Mouse (Mus musculus): Measurements from ENCODE around the gene Fryl.

Gene Fryl

DNA sequence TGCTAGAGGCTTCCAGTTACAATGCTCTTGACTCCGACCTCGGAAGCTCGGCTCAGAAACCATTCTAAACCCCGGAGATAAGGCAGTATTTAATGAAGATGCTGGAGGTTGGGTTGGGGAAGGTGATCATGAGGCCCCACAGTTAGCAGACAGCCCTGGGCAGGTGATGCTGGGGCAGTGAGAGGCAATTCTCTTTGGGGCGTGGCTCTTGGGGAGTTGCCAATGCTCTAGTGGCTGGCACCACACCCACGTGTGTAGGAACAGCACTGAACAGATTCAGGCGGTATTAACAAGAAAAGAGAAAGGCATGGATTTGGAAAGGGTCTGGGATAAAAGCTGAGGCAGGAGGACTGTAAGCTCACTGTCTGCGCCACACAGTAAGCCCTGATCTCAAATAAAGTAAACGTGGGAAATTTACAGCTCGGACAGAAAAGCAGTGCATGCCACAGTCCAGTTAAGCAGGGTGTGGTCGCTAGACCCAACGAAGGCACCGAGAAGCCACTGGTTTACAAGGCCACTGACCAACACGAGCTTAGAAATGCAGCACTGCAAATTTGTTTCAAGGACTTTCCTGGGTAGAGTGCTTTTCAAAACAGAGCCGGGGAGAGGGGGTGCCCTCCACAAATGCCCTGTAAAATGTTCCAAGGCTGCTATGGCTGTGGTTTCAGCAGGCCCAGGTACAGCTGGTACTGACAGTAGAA lies 100.0 kb downstream of the Fryl start:
- DNase-seq = no peak

DNA sequence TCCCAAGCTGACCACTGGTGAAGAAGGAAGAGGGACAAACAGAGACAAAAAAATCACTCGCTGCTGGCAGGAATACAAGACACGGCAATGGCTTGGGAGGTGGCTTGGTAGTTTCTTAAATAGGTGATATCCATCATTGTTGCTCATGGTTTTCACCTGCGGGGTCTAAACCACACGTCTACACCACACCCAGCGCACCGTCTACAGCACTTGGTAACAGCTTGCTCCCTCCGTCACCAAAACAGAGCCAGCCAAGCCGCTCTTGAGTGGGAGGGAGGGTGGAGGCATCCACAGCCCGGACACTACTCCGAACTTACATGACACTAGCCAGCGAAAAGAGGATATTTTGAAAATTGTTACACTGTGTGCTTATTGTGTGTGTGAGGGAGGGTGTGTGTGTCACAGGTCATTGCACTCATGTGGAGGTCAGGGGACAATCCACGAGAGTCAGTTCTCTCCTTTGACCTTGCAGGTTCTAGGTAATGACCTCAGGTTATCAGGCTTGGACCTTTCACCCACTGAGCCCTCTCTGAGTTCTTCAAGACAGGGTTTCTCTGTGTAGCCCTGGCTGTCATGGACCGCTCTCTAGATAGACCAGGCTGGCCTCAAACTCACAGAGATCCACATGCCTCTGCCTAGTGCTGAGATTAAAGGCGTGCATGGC lies 102.5 kb downstream of the Fryl start:
- DNase-seq = no peak

DNA sequence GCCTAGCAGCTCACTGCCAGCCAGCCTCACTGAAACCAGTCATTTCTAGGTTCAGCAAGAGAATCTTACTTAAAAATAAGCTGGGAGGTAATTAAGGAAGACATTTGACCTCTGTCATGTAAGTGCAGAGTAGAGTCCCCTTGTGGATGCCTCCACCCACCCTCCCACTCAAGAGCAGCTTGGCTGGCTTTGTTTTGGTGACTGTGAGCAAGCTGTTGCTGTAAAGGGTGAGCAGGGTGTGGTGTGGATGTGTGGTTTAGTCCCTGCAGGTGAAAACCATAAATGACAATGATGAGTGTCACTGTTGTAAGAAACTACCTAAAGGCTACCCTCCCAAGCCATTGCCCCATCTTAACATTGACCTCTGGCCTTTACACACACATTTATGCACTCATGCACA lies 104.2 kb downstream of the Fryl start:
- no peak for DNase-seq

DNA sequence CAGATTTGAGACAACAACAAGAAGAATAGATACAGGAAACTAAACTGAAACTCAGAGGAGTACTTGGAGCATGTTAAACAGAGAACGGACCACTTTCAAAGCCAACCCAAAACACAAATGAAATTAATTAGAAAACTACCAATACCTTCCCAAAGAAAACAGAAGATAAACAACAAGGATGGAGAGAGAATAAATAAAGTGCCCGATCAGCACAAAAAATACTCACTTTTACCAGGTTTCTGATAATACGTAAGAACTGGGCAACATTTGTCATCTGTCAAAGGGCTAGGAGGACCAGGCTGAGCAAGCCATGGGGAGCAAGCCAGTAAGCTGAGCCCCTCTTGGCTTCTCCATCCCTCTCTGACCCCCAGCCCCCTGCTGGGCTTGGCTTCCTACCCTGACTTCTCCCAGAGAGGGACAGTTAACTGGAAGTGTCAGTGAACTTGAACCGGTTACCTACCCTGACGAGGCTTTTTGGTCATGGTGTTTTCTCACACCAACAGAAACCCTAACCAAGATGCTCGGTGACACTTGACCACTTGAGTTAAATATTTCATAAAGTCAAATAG lies 105.5 kb downstream of the Fryl start:
- DNase-seq = peak; percentile 24

DNA sequence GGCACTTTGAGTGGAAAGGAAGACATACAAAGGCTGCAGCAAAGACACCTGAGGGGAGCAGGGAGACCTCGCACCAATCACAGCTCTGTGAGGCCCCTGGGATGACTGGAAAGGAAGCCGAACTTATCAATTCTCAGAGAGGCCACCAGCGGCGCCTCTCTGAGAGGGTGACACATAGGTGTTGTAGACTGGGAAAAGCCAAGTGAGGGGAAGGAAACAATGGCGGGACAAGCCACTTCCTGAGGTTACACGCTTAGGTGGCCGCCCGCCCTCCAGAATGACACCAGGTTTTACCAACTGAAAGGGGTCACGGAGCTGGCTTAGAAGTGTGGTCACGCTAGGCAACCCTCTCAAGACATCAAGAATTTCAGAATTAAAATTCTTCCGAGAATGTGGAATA lies 111.4 kb downstream of the Fryl start:
- no peak for DNase-seq

DNA sequence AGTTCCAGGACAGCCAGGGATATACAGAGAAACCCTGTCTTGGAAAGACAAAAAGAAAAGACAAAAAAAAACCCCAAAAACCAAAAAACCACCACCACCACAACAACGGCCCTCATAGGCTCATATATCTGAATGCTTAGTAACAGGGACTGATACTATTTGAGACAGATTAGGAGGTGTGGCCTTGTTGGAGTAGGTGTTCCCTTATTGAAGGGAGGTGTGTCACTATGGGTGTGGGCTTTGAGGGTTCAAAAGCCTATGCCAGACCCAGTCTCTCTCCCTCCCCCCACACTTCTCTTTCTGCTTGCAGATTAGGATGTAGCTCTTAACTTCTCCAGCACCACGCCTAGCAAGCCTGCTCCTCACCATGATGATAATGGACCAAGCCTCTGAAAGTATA lies 114.7 kb downstream of the Fryl start:
- DNase-seq = no peak

DNA sequence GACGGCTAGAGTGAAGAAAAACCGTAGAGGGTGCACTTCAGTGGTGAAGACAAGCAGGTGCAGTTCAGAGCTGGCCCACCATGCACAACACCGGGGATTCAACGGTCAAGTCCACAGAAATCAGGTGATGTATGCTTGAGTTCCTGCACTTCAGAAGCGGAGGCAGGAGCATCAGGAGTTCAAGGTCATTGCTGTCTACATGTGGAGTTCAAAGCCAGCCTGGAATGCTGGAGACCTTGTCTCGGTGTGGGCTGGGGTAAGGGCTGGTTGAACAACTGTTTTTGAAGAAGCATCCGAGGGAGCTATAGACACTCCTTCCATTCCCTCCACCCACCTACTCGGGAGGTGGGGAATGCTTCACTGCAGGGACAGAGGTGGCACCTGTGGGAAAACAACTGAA lies 115.3 kb downstream of the Fryl start:
- no peak for DNase-seq

DNA sequence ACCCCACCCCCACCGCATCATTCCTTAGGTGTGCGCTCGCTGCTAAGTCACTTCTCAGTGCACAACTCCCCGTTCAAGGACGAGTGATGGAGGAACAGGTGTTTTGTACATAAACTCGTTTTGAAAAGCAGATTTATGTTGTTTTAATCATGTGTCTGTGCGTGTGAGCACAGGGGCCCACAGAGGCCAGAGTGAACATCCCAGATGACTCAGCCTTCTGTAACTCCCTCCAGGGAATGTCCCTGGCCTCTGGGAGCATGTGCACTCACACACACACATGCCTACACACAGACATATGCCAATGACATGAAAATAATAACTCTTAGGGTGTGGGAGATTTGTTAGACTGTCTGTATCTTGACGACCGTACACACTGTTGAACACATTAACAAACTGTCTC lies 118.9 kb downstream of the Fryl start:
- no peak for DNase-seq

DNA sequence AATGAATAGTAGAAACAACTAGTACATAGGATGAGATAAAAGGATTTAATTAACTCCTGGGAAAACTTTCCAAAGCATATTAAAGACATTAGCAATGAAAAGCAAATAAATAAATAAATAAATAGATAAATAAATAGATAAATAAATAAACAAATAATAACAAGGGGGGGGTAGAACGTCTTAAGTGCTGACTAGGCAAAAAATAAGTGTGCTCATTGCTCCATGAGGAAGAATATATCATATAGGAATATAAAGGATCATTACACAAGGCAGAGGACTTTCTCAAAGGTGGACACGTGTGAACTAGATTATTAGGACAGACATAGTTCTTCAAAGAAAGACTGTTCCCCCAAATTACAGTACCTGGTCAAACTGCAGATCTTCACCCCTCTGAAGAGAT lies 120.5 kb downstream of the Fryl start:
- DNase-seq = no peak

DNA sequence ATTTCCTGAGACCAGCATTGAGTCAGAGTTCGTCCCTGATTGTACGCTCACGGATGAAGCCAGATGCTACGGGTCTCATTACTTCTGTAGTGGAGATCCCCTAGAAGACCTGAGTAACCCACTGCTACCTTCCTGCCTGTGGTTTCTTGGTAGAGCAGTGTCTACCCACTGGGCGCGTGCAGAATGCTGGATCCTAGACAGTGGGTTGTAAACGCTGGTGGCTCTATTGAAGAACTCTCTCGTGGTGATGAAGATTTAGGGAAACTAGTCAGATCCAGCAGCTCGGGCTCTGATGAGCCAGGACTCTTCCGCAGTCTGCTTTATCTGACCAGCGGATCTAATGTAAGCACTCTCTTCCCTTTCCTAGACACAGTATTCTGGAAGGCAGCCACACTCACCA lies 121.3 kb downstream of the Fryl start:
- DNase-seq = no peak

DNA sequence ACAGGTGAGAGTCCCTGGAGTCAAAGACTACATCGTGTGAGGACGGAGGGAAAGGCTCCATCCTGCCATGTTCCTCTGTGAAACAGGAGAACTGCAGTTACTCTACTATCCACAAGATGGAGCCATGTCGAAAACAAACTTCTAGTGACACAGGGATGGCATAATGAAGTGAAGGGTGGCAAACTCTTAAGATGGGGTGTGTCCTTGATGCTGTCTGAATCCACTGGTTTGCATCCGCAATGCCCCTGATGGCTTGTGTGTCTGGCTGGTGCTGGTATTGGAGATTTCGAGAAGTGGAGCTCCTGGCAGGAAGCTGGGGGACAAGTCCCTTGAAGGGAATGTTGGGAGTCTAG lies 122.6 kb downstream of the Fryl start:
- peak; percentile 36 for DNase-seq

DNA sequence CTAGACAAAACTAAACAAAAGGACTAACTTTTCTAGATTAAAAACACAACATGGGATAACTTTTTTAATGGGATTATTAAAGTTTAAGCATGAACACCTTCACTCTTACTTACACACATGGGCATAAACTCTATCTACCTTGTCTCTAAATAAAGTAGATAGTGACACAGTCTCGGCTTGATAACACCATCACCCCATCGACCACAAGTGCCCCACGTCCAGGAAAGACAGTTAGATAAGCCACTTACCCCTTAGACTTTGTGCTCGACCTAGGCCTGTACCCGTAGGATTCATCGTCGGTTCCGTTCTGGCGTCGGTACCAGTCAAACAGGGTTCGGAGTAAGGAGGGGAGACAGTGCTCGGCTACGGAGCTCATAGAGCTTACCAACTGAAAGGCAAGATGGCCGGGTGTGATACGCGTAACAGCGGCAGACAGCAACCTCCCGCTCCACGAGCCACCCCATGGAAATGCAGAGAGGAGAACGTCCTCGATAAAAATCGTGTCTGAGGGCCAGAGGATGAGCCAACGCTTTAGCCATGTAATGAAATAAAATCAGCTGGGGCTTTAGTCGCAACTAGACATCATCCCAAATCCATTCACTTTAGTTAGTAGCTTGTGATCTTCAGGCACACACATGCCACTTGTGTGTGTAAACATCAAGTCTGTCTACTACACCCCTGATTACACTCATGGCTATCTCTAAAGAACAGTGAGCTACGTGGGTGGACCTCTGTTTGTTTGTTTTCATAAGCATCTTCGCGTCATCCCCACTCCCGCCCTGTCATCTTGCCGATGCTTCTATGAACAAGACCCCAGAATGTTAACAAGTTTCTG lies 123.2 kb downstream of the Fryl start:
- no peak for DNase-seq

DNA sequence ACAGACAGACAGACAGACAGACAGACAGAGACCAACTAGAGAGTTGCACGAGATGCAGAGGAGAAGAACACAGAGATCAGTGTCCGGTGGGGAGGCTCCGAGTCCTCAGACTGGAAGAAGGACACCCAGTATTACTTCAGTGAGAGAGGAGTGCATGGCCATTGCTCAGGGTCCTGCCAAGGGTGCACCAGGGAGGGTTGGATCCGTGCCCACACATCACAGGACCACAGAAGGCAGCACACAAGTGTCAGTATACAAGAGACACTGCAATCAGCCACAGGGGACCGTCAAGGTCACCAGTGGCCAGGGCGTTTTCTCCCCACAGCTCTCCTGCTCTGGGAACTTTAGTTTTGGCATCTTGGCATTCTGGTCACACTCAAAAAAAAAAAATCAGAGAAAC lies 125.4 kb downstream of the Fryl start:
- no peak for DNase-seq

DNA sequence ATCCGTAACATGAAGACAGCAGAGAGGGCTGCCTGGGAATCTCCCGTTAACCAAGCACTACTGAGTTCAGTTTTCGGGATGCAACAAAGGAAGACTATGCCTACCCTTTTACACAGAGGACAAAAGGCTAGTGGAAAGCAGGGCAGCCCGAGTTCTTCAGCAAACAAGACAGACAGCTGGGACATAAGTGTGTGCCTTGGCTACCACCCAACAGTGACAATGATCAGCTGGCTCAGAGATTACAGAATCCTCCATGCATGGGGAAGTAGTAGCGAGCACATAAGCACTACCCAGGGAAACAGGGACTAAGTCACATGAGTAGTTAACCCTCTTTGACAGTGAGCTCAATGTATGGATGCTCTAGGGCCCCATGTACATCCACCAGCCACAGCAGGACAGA lies 126.5 kb downstream of the Fryl start:
- DNase-seq = peak; percentile 17

DNA sequence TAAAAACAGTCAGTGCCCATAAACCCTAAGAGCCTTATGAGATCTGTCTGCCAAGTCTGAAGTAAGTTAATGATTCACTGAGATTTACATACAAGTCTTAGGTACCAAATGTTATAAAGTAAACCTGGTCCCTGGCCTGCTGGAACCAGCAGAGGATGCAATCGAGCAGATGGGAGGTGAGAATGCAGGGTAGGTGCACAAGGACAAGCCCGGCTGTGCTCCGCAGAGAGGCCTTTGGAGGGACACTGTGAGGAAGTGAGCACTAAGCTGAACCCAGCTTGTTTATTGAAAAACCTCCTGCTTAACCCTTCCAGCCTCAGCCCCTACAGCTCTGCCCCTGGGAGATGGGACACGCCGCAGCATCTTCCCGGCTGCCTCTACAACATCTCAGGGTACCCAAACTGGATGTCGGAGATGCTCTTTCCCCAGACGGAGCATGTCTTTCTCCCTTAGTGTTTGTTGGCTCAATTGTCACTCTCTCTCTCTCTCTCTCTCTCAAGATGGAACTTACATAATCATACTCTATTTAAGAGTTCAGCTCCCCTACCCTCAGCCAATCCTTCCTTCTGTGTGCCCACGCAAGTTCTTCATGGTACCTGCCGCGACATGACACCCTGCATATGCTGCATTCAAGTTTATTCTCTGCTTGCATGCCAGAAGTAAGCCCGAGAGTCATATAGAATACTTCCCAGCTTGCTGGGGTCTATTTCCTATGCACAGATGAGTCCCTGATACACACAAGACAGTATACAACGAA lies 136.3 kb downstream of the Fryl start:
- DNase-seq = no peak

DNA sequence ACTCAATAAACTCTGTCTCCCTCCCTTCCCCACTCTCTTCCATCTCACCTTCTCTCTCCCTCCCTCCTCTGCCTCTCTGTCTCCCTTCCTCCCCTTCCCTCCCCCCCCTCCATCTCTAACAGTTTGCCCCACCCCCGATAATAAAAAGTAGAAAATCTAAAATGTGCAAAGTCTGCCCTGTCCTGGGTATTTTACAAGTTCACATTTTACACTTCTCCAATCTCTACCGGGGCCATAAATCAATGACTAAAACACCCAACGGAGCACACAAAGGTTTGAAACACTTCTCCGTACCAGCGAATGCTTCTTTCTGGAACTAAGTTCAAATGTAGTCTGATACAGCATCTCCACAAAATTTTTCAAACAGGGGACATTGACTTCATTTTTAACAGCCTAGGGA lies 136.9 kb downstream of the Fryl start:
- DNase-seq = no peak

DNA sequence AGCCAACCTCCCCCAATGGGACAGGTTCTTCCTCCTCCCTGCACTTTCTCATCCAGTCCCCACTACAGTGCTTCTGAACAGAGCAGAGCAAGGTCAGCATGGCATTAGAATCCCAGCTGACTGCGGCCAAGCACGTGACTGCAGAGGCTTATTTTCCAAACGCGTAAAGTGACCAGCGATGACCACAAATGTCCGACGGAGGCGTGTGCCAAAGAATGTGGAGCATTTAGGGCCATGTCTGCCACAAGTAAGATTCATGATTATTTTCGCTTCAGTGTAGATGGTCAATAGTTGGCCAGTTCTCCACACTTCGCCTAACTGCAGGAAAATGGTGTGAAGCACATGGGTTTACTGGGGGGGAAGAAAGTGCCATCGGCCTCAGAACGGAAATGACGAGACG lies 137.6 kb downstream of the Fryl start:
- DNase-seq = no peak

DNA sequence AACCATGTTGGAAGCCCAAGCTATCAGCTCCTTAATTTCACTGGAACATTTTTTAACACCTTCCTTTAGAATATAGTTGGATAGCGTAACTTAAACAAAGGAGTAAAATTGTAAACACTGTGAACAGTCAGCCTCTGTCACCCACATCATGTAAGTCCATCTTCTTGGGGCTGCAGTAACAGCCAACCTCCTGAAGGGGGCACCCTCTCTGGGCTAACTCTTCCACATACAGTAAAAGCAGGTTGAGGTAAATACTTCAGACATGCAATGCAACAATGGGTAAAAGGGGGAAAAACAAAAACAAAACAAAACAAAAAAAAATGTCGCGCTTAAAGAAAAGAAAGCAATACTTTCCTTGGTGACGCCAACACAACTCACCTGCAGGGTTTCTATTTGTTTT lies 141.5 kb downstream of the Fryl start:
- DNase-seq = no peak

DNA sequence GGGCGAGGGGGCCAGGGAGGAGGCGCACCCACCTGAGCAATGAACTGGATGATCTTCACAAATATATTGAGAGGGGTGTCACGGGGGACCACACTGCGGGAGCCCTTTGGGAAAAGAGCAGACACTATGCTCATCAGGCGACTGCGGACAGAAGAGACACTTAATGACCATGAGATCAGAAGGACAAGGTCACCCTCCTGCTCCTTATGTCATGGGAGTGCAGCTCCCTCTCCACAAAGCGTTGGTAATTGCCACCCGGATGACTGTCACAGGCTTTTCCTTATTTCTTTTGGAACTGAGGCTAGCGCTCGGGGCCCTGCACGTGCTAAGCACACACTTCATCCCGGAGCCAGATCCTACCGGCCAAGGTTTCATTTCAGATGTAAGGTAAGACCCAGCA lies 144.1 kb downstream of the Fryl start:
- no peak for DNase-seq

DNA sequence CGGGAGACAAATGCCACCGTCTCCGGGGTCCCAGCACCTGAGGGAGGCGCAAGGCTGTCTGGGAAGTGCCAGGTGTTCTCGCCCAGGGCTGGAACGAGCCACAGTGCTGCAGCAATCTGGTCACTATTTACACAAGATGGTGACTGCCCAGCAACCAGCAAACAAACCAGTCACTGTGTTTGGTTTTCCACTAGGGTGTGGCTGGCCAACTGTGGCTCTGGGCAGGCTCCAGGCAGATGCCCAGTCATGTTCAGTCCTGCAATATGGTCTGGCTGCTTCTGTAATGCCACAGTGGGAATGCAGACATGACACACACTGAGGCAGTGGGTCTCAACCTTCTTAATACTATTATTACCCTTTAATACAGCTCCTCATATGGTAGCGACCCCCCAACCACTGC lies 152.8 kb downstream of the Fryl start:
- DNase-seq = no peak

DNA sequence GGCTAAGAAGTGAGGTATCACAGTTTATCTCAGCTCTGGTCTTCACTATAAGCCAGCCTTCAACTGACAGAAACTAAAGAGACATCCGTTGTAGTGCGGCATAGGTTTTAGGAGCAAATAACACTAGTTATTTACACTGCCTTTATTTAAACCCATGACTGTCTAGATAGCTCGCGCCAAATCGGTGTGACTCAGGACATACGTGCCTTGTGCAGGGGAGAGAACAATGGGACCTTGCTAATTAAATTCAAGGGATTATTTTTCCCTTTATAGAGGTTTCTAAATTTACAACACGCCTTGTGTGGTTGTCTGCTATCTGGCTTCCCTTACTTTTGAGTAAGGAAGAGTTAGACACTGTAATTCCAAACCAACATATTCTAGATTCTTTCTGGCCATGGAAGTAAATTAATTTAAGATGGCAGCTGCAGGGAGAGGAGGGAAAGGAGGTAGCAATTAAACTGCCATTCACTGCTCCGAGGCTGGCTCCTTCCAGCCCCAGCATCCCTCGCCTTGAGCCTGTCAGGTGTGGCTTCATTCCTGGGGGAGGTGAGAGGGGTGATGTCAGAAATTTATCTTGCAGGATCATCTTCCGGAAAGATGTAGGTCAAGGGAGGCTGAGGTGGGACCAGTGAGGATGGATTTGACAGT lies 154.0 kb downstream of the Fryl start:
- no peak for DNase-seq

DNA sequence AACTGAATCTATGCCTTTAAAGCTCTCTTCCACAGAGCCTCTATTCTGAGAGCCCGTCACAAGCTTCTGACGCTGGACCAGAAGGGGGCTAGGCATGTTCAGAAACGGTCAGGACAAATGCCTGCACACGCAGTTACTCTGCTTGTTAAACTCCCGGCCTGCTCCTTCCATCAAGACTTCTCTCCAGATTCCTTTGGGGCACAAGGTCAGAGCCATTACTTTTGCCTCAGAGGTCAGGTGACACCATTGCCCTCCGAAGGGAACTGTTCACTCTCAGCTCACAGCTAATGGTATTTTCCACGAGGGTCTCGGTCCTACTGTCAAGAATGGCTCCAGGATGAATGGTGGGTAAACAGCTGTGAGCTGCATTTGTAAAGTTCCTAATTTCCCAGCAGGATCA lies 164.2 kb downstream of the Fryl start:
- DNase-seq = no peak

DNA sequence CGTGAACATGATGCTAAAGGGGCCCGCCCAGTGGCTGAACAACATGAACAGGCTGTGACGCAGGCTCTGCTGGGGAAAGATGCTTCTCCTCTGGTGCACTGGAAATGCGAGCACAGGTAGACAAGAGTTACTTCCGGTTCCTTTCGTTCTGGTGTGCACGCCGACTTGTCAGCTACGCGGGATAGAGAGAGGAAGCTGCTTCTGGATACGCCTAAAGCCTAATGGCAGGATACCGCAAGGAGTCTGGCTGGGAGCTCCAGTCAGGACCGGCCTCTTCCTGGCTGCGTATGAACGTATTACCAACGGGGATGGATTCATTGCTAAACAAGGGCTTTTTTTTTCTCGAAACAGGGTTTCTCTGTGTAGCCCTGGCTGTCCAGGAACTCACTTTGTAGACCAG lies 167.3 kb downstream of the Fryl start:
- no peak for DNase-seq
